Mouse (Mus musculus) bone marrow macrophage, adult 2 months (primary cell): Measurements from ENCODE around the gene Traf3.

Experiments used
- CTCF ChIP-seq: IDR thresholded peaks from 2 replicates; pipeline ENCODE4 v1.5.1; 2012; ENCODE audit warnings: low read depth, mild to moderate bottlenecking, low read length, moderate library complexity
- POLR2A ChIP-seq: IDR thresholded peaks from 2 replicates; pipeline ENCODE4 v1.6.1; 2012; ENCODE audit warnings: mild to moderate bottlenecking, low read depth, low read length, borderline replicate concordance

- TF ChIP-seq POLR2A, result no peak
- TF ChIP-seq CTCF, result no peak
Measured at GRCm38 (mm10) chr12:111203076-111203475, 36.9 kb downstream of the Traf3 start.
